Mouse (Mus musculus) heart, adult 2 months (tissue): ENCODE measurements around the gene Syngr2. TPM values are rescaled to one million over a fixed set of nuclear protein-coding genes. Genes with fewer than 3 reads are reported as not detected.

Experiments
- DNase-seq, 2 experiments: peaks; one replicate each; pipeline ENCODE4 v3.0.0; 2021
- H3K27ac ChIP-seq: fragments of 200-600 bp; 2 replicates; pipeline ENCODE4 v1.8.1; 2022
- H3K27me3 ChIP-seq: fragments of 200-500 bp; 2 replicates; pipeline ENCODE4 v1.6.1; 2012; ENCODE audit warnings: mild to moderate bottlenecking, low read length, inconsistent platforms, mixed read lengths; ENCODE audit not compliant: control insufficient read depth, insufficient read depth
- H3K36me3 ChIP-seq: fragments of 200-500 bp; 2 replicates; pipeline ENCODE4 v1.6.1; 2012; ENCODE audit warnings: low read length, inconsistent platforms; ENCODE audit not compliant: control insufficient read depth, insufficient read depth
- H3K4me1 ChIP-seq: fragments of 200-500 bp; 2 replicates; pipeline ENCODE4 v1.6.1; 2011; ENCODE audit warnings: low read length; ENCODE audit not compliant: control insufficient read depth, insufficient read depth
- H3K4me3 ChIP-seq: fragments of 200-600 bp; 2 replicates; pipeline ENCODE4 v1.8.1; 2022
- H3K79me2 ChIP-seq: fragments of 200-500 bp; replicated peaks from 2 replicates; pipeline ENCODE4 v1.6.1; 2012; ENCODE audit warnings: mild to moderate bottlenecking, inconsistent platforms, low read length, moderate library complexity, mixed read lengths; ENCODE audit not compliant: control insufficient read depth, insufficient read depth
- H3K9ac ChIP-seq: fragments of 200-500 bp; 2 replicates; pipeline ENCODE4 v1.6.1; 2012; ENCODE audit warnings: low read depth, mild to moderate bottlenecking, control low read depth, inconsistent platforms, low read length, mixed read lengths
- CTCF ChIP-seq: fragments of 200-600 bp; IDR thresholded peaks from 2 replicates; pipeline ENCODE4 v1.8.1; 2022; ENCODE audit warnings: antibody characterized with exemption, mild to moderate bottlenecking, moderate library complexity
- EP300 ChIP-seq: fragments of 200-500 bp; IDR thresholded peaks from 2 replicates; pipeline ENCODE4 v1.6.1; 2011; ENCODE audit warnings: low read depth, low read length, control low read depth; ENCODE audit not compliant: insufficient read depth
- POLR2A ChIP-seq: fragments of 200-500 bp; IDR thresholded peaks from 2 replicates; pipeline ENCODE4 v1.6.1; 2011; ENCODE audit warnings: mild to moderate bottlenecking, low read depth, low read length, control low read depth; ENCODE audit not compliant: insufficient read depth
- WGBS: fragments of 180-500 bp; shearing (Covaris S2); methylation state at CpG from one replicate; pipeline ENCODE4 v1.1.7; 2018; 5-methylcytosine and 5-hydroxymethylcytosine counted together
- intact Hi-C: fragments of 180-260 bp; cut with DNase I; formaldehyde crosslinking; loops from one replicate; pipeline ENCODE4 v1.15.1; 2025
- polyA plus RNA-seq: library from polyadenylated mRNA; depleted of rRNA; stranded (reverse); fragments of >200 nt; gene quantifications from 2 replicates; pipeline ENCODE4 v1.2.3, GENCODE M21; 2012
- total RNA-seq, 2 experiments: library from RNA; stranded (reverse); gene quantifications; 2 replicates each; pipeline ENCODE4 v1.2.3; 2021

Syngr2 gene
- total and polyA plus RNA-seq, 3 experiments: 109 to 217 (median 129) TPM

DNA sequence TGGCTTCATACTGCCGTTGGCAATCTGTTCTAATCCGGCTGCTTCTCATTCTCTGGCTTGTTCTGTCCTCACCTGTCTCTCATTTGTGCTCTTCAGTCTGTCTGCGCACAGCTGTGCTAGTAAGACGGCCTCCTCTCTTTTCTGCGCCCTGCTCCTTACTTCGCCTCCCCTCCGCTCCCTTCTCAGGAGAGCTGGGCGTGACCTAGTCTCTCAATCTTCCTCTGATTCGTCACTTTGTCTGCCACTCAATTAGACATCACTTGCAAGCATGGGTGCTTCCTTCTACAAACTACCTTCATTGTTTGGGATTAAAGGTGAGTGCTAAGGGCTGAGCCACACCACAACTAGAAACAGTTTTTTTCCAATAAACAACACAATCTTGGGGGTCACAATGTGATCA lies 44.8 kb downstream of the Syngr2 start:
- H3K4me3 ChIP-seq: no peak overlapping the region
- H3K27ac ChIP-seq: no peak overlapping the region
- intact Hi-C loops: no loop called here
- DNase-seq: no peak
- H3K27me3 ChIP-seq: no peaks in the 10 kb centered on the region
- TF ChIP-seq EP300 (no peak), POLR2A (no peak), CTCF (no peak)
- H3K9ac ChIP-seq: no peak overlapping the region
- no peaks in the 10 kb centered on the region for H3K79me2 ChIP-seq
- H3K36me3 ChIP-seq: no peaks in the 10 kb centered on the region
- H3K4me1 ChIP-seq: peaks cover 2% of the 10 kb centered on the region
- WGBS: 93% methylated on average over 9 of the region's 9 CpGs

DNA sequence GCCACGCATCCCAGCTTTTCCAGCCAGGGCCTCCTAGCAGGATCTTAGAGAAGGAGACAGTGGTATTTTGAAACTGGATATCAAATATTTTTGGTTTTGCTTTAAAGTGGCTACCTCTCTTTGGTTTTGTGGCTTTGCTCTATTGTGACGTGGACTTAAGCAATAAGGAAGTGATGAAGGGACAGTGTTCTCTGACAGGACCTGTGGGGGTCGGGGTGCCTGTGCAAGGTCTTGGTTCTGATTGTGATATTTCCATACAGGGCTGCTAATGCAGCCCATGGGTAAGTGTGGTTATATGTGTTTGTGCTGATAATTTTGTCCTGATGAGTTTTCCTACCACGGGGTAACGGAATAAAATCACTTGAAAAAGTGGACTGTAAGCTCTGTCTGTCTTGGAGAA lies 45.9 kb downstream of the Syngr2 start:
- no peak overlapping the region for H3K4me3 ChIP-seq
- no peaks in the 10 kb centered on the region for H3K36me3 ChIP-seq
- H3K79me2 ChIP-seq: no peaks in the 10 kb centered on the region
- no peak for TF ChIP-seq POLR2A
- TF ChIP-seq EP300: no peak
- TF ChIP-seq CTCF: no peak
- no peak for DNase-seq
- intact Hi-C loops: no loop called here
- 94% methylated on average over 5 of the region's 5 CpGs for WGBS
- no peaks in the 10 kb centered on the region for H3K4me1 ChIP-seq
- H3K27ac ChIP-seq: no peak overlapping the region
- no peak overlapping the region for H3K9ac ChIP-seq
- 0 out of 2 replicates have a peak, but pooled peaks cover 3% of the 10 kb centered on the region for H3K27me3 ChIP-seq

DNA sequence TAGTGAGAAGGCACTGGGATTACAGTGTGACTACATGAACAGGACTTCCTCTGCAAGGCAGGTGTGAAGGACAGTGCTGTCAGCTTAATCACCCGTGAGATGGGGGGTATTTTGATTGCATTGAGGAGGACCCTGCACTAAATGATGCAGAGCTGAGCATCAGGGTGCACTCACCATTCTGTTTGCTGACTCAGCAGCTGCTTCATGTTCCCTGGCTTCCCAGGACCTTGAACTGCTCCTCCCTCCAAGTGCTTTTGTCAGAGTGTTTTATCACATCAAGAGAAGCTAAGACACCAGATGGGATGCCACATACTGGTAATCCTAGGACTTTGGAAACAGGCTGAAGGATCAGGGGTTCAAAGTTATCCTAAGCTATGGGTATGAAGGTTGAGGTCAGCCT lies 46.5 kb downstream of the Syngr2 start:
- Histone ChIP-seq H3K27ac (no peak overlapping the region), H3K4me3 (no peak overlapping the region), H3K36me3 (no peaks in the 10 kb centered on the region), H3K4me1 (no peaks in the 10 kb centered on the region), H3K27me3 (peaks cover 6% of the 10 kb centered on the region; the same call in 1 of the 2 replicates), H3K79me2 (no peaks in the 10 kb centered on the region), H3K9ac (no peak overlapping the region)
- intact Hi-C loops: no loop called here
- DNase-seq: no peak
- WGBS: 77% methylated on average over 1 of the region's 1 CpGs
- TF ChIP-seq EP300 (no peak), CTCF (no peak), POLR2A (no peak)

DNA sequence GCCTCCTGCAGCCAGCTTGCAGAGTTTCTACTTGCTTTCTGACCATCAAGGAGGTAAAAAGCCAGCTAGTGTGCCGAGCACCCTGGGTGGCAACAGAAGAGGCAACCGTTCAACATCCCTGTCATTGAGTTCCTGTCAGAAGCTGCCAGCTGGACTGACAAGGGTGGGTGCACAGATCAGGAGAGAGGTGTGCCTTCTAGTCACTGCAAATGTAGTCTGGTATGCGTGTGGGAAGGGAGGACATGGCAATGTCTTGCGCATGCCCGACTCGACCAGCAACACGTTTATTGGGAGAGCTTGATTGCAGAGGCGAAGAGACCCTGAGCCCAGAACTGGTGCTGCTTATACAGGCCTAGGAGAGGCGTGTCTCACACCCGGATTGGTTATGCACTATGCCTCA lies 48.0 kb downstream of the Syngr2 start:
- no peaks in the 10 kb centered on the region for H3K79me2 ChIP-seq
- H3K9ac ChIP-seq: no peak overlapping the region
- intact Hi-C loops: no loop called here
- DNase-seq: no peak
- no peak overlapping the region for H3K4me3 ChIP-seq
- H3K27ac ChIP-seq: no peak overlapping the region
- no peak for TF ChIP-seq POLR2A
- no peak for TF ChIP-seq CTCF
- no peak for TF ChIP-seq EP300
- WGBS: 95% methylated on average over 10 of the region's 10 CpGs
- H3K36me3 ChIP-seq: no peaks in the 10 kb centered on the region
- H3K27me3 ChIP-seq: peaks cover 6% of the 10 kb centered on the region; the same call in 1 of the 2 replicates
- H3K4me1 ChIP-seq: no peaks in the 10 kb centered on the region

DNA sequence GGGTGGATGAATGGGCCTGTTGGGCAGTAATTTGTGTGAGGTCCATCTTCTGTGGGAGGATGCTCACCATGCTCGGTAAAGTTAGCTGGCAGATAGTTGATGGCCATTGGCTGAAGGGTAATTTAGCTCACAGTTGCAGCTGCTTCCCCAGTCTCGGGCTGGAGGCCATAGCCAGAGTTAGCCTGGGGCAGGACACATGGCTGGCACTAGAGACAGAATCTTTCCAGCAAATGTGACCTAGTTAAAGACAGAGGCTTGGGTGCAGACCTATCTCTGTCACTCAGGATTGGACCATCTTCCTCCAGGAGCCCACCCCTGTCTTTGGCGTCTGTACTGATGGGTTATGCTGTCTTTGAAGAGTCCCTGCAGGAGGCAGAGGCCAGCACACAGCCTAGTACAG lies 48.9 kb downstream of the Syngr2 start:
- 76% methylated on average over 3 of the region's 3 CpGs for WGBS
- no peaks in the 10 kb centered on the region for H3K79me2 ChIP-seq
- H3K9ac ChIP-seq: no peak overlapping the region
- H3K36me3 ChIP-seq: no peaks in the 10 kb centered on the region
- no peak for TF ChIP-seq POLR2A
- no peak for TF ChIP-seq CTCF
- no peak for TF ChIP-seq EP300
- H3K4me1 ChIP-seq: no peaks in the 10 kb centered on the region
- no peak overlapping the region for H3K27ac ChIP-seq
- peaks cover 6% of the 10 kb centered on the region; the same call in 1 of the 2 replicates for H3K27me3 ChIP-seq
- no peak for DNase-seq
- intact Hi-C loops: no loop called here
- H3K4me3 ChIP-seq: no peak overlapping the region

DNA sequence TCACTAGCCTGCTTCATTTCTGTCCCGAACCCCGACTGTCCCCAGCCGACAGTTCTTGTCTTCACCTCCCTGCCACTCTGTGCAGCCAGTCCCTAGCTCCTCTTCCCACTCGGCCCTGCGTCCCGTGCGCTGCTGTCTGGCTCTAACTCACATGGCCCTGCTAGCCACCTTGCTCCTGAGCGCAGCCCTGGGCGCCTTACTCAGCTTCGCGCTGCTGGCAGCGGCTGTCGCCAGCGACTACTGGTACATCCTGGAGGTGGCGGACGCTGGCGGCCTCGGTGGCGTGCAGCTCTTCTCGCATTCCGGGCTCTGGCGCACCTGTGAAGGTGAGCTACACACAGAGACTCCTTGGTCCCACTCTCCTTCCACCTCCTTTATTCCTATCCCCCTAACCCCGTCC lies 51.1 kb downstream of the Syngr2 start, which contains the start of gene Tmem235:
Tmem235 (plus strand) TSS at position 152 of the 400 bp plus-strand sequence.
- intact Hi-C loops: no loop called here
- H3K79me2 ChIP-seq: no peaks in the 10 kb centered on the region
- no peaks in the 10 kb centered on the region for H3K4me1 ChIP-seq
- DNase-seq: no peak
- peaks cover 6% of the 10 kb centered on the region; the same call in 1 of the 2 replicates for H3K27me3 ChIP-seq
- no peak for TF ChIP-seq EP300
- TF ChIP-seq CTCF: no peak
- TF ChIP-seq POLR2A: no peak
- H3K27ac ChIP-seq: no peak within 1 kb of the TSS
- WGBS: 10% methylated on average over 23 of the region's 23 CpGs
- no peaks in the 10 kb centered on the region for H3K36me3 ChIP-seq
- H3K9ac ChIP-seq: no peak within 1 kb of the TSS
- H3K4me3 ChIP-seq: no peak within 1 kb of the TSS
